ENCODE assay signal across 18 mouse cellular contexts in genomic region chr19:6343996-6344395, GRCm38 (mm10). TPM values are rescaled to one million over a fixed set of nuclear protein-coding genes. Genes with fewer than 3 reads are reported as not detected.
A peak's percentile ranks its signal among the peaks of the same experiment; 100 is the strongest.
DNase-seq lines count a peak whose midpoint lies in the region; ATAC-seq and TF ChIP-seq lines count a peak whose summit lies in the region.
"Had no signal": no experiment of that assay in that cellular context is flagged by ENCODE, and none has a peak within 500 bp of the region (broad histone marks: within the 10 kb centered on the region; RNA-seq: fewer than 3 reads in every experiment).

No protein-coding gene starts in this region.

- no peak overlapping the region; the same call in 1 of the 2 replicates for H3K4me3 ChIP-seq in thymus, adult 2 months (ENCODE audit: control insufficient read depth, insufficient read depth, low read length)
- H3K4me3 ChIP-seq: forebrain, embryonic 13.5 days; heart, embryonic 13.5 days; hindbrain, embryonic 15.5 days had no signal

- H3K36me3 ChIP-seq in thymus, adult 2 months (ENCODE audit: control insufficient read depth, insufficient read depth, low read length) = peaks cover 24% of the 10 kb centered on the region

- no peak for TF ChIP-seq CTCF in thymus, adult 2 months (IDR thresholded peaks at IDR 0.05; ENCODE audit: borderline replicate concordance, control insufficient read depth, extremely low read depth, insufficient read depth, low read length, poor library complexity)

- peak; percentile 70 for DNase-seq in cerebellum, adult 11-12 months
- DNase-seq in heart, adult 11 months = peak; percentile 95
- no peak for DNase-seq in heart, adult 9 months (ENCODE audit: low spot score in 2 of 2)
- peak; percentile 61 to 70 for DNase-seq in cerebellum, postnatal 10 days
- peak; percentile 23 for DNase-seq in naive thymus-derived CD4-positive, alpha-beta T cell, adult 2 months (ENCODE audit: low read depth)
- no peak for DNase-seq in thymus, postnatal 4 days
- DNase-seq in thymus, adult 2 months = no peak
- DNase-seq: adrenal gland, postnatal 10 days; B cell, adult 2 months; gastrocnemius, postnatal 10 days; heart, postnatal 36 days; kidney, adult 2 months had no signal

- no peak overlapping the region for H3K27ac ChIP-seq in thymus, adult 2 months (ENCODE audit: control insufficient read depth, insufficient read depth, low read length)
- H3K27ac ChIP-seq: forebrain, embryonic 13.5 days; heart, embryonic 13.5 days; hindbrain, embryonic 15.5 days had no signal

- no peak for TF ChIP-seq POLR2A in thymus, adult 2 months (IDR thresholded peaks at IDR 0.05; ENCODE audit: control insufficient read depth, extremely low read depth, insufficient read depth, low read length, poor library complexity)

- no peaks in the 10 kb centered on the region for H3K27me3 ChIP-seq in thymus, adult 2 months (ENCODE audit: control insufficient read depth, insufficient read depth, low read length)
- H3K27me3 ChIP-seq: forebrain, embryonic 13.5 days; heart, embryonic 13.5 days; hindbrain, embryonic 15.5 days had no signal

- no peak for ATAC-seq in cerebellum, adult (ENCODE audit: insufficient number of reproducible peaks, low FRiP score, low TSS enrichment)
- ATAC-seq: CD4-positive, CD25-positive, alpha-beta regulatory T cell, adult 4 months; forebrain, embryonic 13.5 days; intestine, embryonic 16.5 days had no signal

- H3K4me1 ChIP-seq in thymus, adult 2 months (replicated peaks; ENCODE audit: control insufficient read depth, insufficient read depth, low read length) = peaks cover 43% of the 10 kb centered on the region

- 80% methylated on average over 5 of the region's 5 CpGs for WGBS in thymus, adult 2 months

RNA-seq across cellular contexts. Expression of gene Map4k2, which starts 3.1 kb away (rescaled TPM):
- polyA plus RNA-seq in thymus, adult 2 months (2012; rRNA removed) = 1,004 and 1,040 TPM in 2 replicates

RNA-seq across cellular contexts. Expression of gene Men1, which starts 9.2 kb away (rescaled TPM):
- 141 and 143 TPM in 2 replicates for polyA plus RNA-seq in thymus, adult 2 months (2012; rRNA removed)

RNA-seq across cellular contexts. Expression of gene Sf1, which starts 19.5 kb away (rescaled TPM):
- polyA plus RNA-seq in thymus, adult 2 months (2012; rRNA removed) = 365 and 553 TPM in 2 replicates

RNA-seq across cellular contexts. Expression of gene Cdc42bpg, which starts 37.7 kb away (rescaled TPM):
- 12.8 and 12.9 TPM in 2 replicates for polyA plus RNA-seq in thymus, adult 2 months (2012; rRNA removed)

RNA-seq across cellular contexts. Expression of gene Pygm, which starts 40.2 kb away (rescaled TPM):
- 6.5 and 41.6 TPM in 2 replicates for polyA plus RNA-seq in thymus, adult 2 months (2012; rRNA removed)

Comparison
In these comparisons a context has a peak if more than half of its experiments do, and no peak if none do; other contexts are left out.
1. DNase-seq: peak in cerebellum, adult 11-12 months (single experiment), heart, adult 11 months (single experiment), cerebellum, postnatal 10 days (2 of 2) and naive thymus-derived CD4-positive, alpha-beta T cell, adult 2 months (single experiment); none in heart, adult 9 months (0 of 2), thymus, postnatal 4 days (single experiment) and thymus, adult 2 months (single experiment).